Mouse (Mus musculus) ES-E14 (cell line): ENCODE measurements at regions not wholly inside any gene's neighbourhood (a gene's known extent, or its start where the extent isn't known, plus 50 kb on each side); places are given as distances from the start of the nearest gene placed in this dataset.

Source experiments
- DNase-seq: peaks from one replicate; pipeline ENCODE4 v3.0.0-alpha.2; 2013; ENCODE audit warnings: low read depth, low spot score
- H3K27ac ChIP-seq: 2 replicates; pipeline ENCODE4 v1.5.1; 2012; ENCODE audit warnings: low read depth, mild to moderate bottlenecking, low read length, moderate library complexity, mixed read lengths; ENCODE audit not compliant: poor library complexity, insufficient read depth, severe bottlenecking
- H3K36me3 ChIP-seq: 2 replicates; pipeline ENCODE4 v1.6.1; 2012; ENCODE audit warnings: mild to moderate bottlenecking, low read length, moderate library complexity, mixed read lengths; ENCODE audit not compliant: control insufficient read depth, poor library complexity, insufficient read depth, severe bottlenecking
- H3K4me1 ChIP-seq, 2 experiments: fragments of 150-350 bp in 1 of 2; sonication (generic) in 1 of 2; 2 replicates each; pipeline ENCODE4 v1.6.1; 2012; ENCODE audit warnings: low read length in 2 of 2, mild to moderate bottlenecking in 1 of 2, mixed read lengths in 1 of 2; ENCODE audit not compliant: control insufficient read depth in 2 of 2, insufficient read depth in 2 of 2, poor library complexity in 1 of 2
- H3K4me3 ChIP-seq, 2 experiments: fragments of 150-350 bp in 1 of 2; sonication (generic) in 1 of 2; 2 replicates each; pipeline ENCODE4 v1.5.1; 2012; ENCODE audit warnings: low read length in 2 of 2, low read depth in 1 of 2, mild to moderate bottlenecking in 1 of 2, mixed read lengths in 1 of 2; ENCODE audit not compliant: insufficient read depth in 1 of 2, poor library complexity in 1 of 2, severe bottlenecking in 1 of 2
- H3K9ac ChIP-seq: 2 replicates; pipeline ENCODE4 v1.6.1; 2012; ENCODE audit warnings: low read depth, mild to moderate bottlenecking, low read length, mixed read lengths; ENCODE audit not compliant: poor library complexity, insufficient read depth, severe bottlenecking
- H3K9me3 ChIP-seq: fragments of 150-350 bp; sonication (generic); 2 replicates; pipeline ENCODE4 v1.6.1; 2012; ENCODE audit warnings: low read depth, mild to moderate bottlenecking, low read length; ENCODE audit not compliant: control insufficient read depth, insufficient read depth
- CHD2 ChIP-seq: IDR thresholded peaks from 2 replicates; pipeline ENCODE4 v1.6.1; 2014; ENCODE audit warnings: mild to moderate bottlenecking, low read depth, low read length, inconsistent platforms
- HCFC1 ChIP-seq: IDR thresholded peaks from 2 replicates; pipeline ENCODE4 v1.6.1; 2012; ENCODE audit warnings: low read length, inconsistent platforms, borderline replicate concordance; ENCODE audit not compliant: insufficient read depth
- MAFK ChIP-seq: IDR thresholded peaks from 2 replicates; pipeline ENCODE4 v1.6.1; 2014; ENCODE audit warnings: mild to moderate bottlenecking, low read depth, low read length, inconsistent platforms; ENCODE audit not compliant: insufficient read depth
- ZC3H11A ChIP-seq: IDR thresholded peaks from 2 replicates; pipeline ENCODE4 v1.6.1; 2012; ENCODE audit warnings: low read depth, mild to moderate bottlenecking, inconsistent platforms, low read length, borderline replicate concordance
- ZNF384 ChIP-seq: IDR thresholded peaks from 2 replicates; pipeline ENCODE4 v1.6.1; 2012; ENCODE audit warnings: low read depth, low read length, inconsistent platforms
- in situ Hi-C, 2 experiments: fragments of 600-800 bp; cut with MboI; formaldehyde crosslinking; loops; one replicate each; pipeline ENCODE4 v1.15.1; 2025; ENCODE audit warnings: low sequenced_read_pairs in 2 of 2, inconsistent platforms in 1 of 2; ENCODE audit not compliant: unreplicated experiment in 2 of 2

- no peaks in the 10 kb centered on the region for H3K9me3 ChIP-seq
- no peak for TF ChIP-seq HCFC1
- no peak for TF ChIP-seq MAFK
- no peak for TF ChIP-seq CHD2
- no peak for TF ChIP-seq ZC3H11A
- no peak for TF ChIP-seq ZNF384
- no peak overlapping the region for H3K4me3 ChIP-seq
- in situ Hi-C loops = loop anchor here in 1 of 2 experiments (25.0 kb wide), 1 partner anchor 1330 kb away; no protein-coding TSS in a partner anchor
- no peaks in the 10 kb centered on the region for H3K36me3 ChIP-seq
- no peaks in the 10 kb centered on the region for H3K4me1 ChIP-seq
- H3K27ac ChIP-seq = no peak overlapping the region
- no peak for DNase-seq
- no peak overlapping the region for H3K9ac ChIP-seq
Measured at GRCm38 (mm10) chr1:57217656-57218055, 159.8 kb upstream of the 1700066M21Rik start.

DNA sequence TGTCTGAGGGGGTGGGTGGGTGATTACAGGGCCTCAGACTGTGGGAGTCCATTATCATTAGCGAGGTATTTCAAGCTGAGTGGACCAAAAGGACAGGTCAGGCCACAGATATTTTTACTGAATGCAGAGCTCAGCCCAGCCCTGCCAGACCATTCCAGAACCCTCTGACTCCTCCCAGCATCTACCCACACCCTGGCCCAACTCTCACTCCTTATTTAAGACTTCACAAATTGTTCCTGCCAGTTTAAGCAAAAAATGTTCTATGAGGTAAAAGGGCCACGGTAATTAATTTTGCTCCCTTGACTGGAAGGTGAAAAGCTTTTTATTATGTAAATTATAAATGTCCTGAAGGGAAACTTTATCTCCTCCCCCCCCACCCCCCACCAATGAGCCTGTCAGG is 159.3 kb upstream of the 1700066M21Rik start:
- TF ChIP-seq CHD2 = no peak
- no peak for TF ChIP-seq MAFK
- no peak for TF ChIP-seq ZC3H11A
- no peak for TF ChIP-seq HCFC1
- TF ChIP-seq ZNF384 = no peak
- no peak overlapping the region for H3K9ac ChIP-seq
- no peaks in the 10 kb centered on the region for H3K9me3 ChIP-seq
- DNase-seq = no peak
- no peaks in the 10 kb centered on the region for H3K4me1 ChIP-seq
- in situ Hi-C loops = loop anchor here in 1 of 2 experiments (25.0 kb wide), 1 partner anchor 1331 kb away; no protein-coding TSS in a partner anchor
- no peak overlapping the region for H3K27ac ChIP-seq
- no peak overlapping the region for H3K4me3 ChIP-seq
- H3K36me3 ChIP-seq = no peaks in the 10 kb centered on the region

DNA sequence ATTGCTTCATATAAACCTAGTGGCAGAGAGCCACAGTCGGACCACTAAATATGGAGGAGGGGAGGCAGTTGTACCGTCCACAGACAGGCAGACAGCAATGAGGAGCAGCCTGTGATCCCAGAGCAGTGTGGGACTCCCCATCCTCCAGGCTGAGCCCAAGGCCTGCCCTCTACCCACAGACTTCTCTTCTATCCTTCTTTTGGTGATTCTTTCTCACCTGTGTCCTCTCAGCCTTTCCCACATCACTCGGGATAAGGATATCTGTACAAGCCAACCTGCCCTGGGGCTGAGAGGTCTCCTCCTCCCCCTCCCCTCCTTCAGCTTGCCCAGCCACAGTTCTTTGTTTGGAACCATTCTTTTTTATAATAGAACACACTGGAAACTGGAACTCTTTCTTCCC is 158.8 kb upstream of the 1700066M21Rik start:
- Histone ChIP-seq H3K36me3 (no peaks in the 10 kb centered on the region), H3K4me3 (no peak overlapping the region), H3K9me3 (no peaks in the 10 kb centered on the region), H3K9ac (no peak overlapping the region), H3K27ac (no peak overlapping the region), H3K4me1 (no peaks in the 10 kb centered on the region)
- no peak for DNase-seq
- in situ Hi-C loops = loop anchor here in 1 of 2 experiments (25.0 kb wide), 1 partner anchor 1331 kb away; no protein-coding TSS in a partner anchor
- TF ChIP-seq CHD2 (no peak), ZNF384 (no peak), HCFC1 (no peak), ZC3H11A (no peak), MAFK (no peak)

DNA sequence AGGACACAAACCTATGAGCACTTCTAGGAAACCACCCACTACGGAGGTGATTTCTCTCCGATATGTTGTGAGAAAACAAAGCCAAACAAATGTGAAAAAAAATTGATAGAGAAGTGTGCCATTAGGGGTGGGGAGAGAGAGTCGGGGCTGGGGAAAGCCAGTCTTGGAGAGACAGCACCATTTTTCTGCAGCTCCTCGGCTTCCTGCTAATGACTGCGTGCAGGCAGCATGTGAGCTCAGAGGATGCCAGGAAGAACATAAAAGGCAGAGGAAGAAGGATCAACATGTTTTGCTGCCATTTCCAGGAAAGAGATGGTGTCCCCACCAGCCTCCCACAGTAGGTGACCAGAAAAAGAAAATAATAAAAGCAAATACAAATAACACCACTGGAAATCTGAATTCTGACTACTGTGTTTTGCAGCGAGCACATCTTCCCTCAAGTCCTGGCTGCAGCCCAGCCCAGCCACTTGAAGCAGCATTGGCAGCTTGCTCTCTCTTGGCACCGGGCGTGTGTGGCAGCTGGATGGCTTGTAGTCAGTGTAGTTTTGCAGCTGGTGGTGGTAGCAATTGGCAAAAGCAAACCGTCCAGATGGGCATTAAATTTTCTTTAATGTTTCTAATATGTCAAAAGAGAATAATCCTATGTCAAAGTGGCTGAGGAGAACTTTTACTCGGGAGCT is 152.9 kb upstream of the 1700066M21Rik start:
- Histone ChIP-seq H3K9ac (no peak overlapping the region), H3K9me3 (no peaks in the 10 kb centered on the region), H3K36me3 (no peaks in the 10 kb centered on the region), H3K4me3 (no peak overlapping the region), H3K27ac (no peak overlapping the region), H3K4me1 (no peaks in the 10 kb centered on the region)
- in situ Hi-C loops = loop anchor here in 1 of 2 experiments (25.0 kb wide), 1 partner anchor 1337 kb away; no protein-coding TSS in a partner anchor
- no peak for TF ChIP-seq CHD2
- TF ChIP-seq MAFK = no peak
- TF ChIP-seq ZNF384 = no peak
- TF ChIP-seq ZC3H11A = no peak
- TF ChIP-seq HCFC1 = no peak
- DNase-seq = no peak
